Mouse (Mus musculus): ENCODE measurements at regions not wholly inside any gene's neighbourhood (a gene's known extent, or its start where the extent isn't known, plus 50 kb on each side); places are given as distances from the start of the nearest gene placed in this dataset.
"Not testable (repeated sequence)": the region's sequence is repeated elsewhere in the genome, so short reads cannot be mapped to it uniquely, and the experiment has no call there.

GRCm38 (mm10) chr11:52460190-52460780 lies 64.1 kb downstream of the 9530068E07Rik start:
- peaks cover 6% of the 10 kb centered on the region; the same call in 1 of the 2 replicates for H3K4me1 ChIP-seq (ENCODE audit: control insufficient read depth, insufficient read depth, low read length)
- no peaks in the 10 kb centered on the region for H3K9me3 ChIP-seq (ENCODE audit: control insufficient read depth, low read length)
- H3K27me3 ChIP-seq (replicated peaks; ENCODE audit: control insufficient read depth, insufficient read depth, low read length), result no peaks in the 10 kb centered on the region
- H3K4me3 ChIP-seq (ENCODE audit: low read length), result no peak overlapping the region
- no peak for ATAC-seq
- no peak overlapping the region for H3K27ac ChIP-seq (ENCODE audit: low read length)
- H3K9ac ChIP-seq (ENCODE audit: low read depth, low read length), result no peak overlapping the region
- no peaks in the 10 kb centered on the region for H3K36me3 ChIP-seq (ENCODE audit: control insufficient read depth, insufficient read depth, low read length)
- H3K4me2 ChIP-seq (ENCODE audit: low read depth, low read length), result no peak overlapping the region
- WGBS, result 68% methylated on average over 7 of the region's 7 CpGs

GRCm38 (mm10) chr11:52471128-52471527 lies 74.9 kb downstream of the 9530068E07Rik start:
- 70% methylated on average over 6 of the region's 6 CpGs for WGBS
- not testable (repeated sequence) for H3K36me3 ChIP-seq (ENCODE audit: control insufficient read depth, insufficient read depth, low read length); H3K4me1 ChIP-seq (ENCODE audit: control insufficient read depth, insufficient read depth, low read length); H3K4me2 ChIP-seq (ENCODE audit: low read depth, low read length); H3K27ac ChIP-seq (ENCODE audit: low read length); H3K4me3 ChIP-seq (ENCODE audit: low read length); H3K9me3 ChIP-seq (ENCODE audit: control insufficient read depth, low read length); ATAC-seq; H3K9ac ChIP-seq (ENCODE audit: low read depth, low read length); H3K27me3 ChIP-seq (replicated peaks; ENCODE audit: control insufficient read depth, insufficient read depth, low read length)

- ATAC-seq; H3K27ac ChIP-seq (ENCODE audit: low read length); H3K27me3 ChIP-seq (replicated peaks; ENCODE audit: control insufficient read depth, insufficient read depth, low read length); H3K4me2 ChIP-seq (ENCODE audit: low read depth, low read length); H3K9me3 ChIP-seq (ENCODE audit: control insufficient read depth, low read length); H3K4me1 ChIP-seq (ENCODE audit: control insufficient read depth, insufficient read depth, low read length); H3K9ac ChIP-seq (ENCODE audit: low read depth, low read length); H3K36me3 ChIP-seq (ENCODE audit: control insufficient read depth, insufficient read depth, low read length); H3K4me3 ChIP-seq (ENCODE audit: low read length): not testable (repeated sequence)
- WGBS, result 62% methylated on average over 10 of the region's 10 CpGs
Observed at GRCm38 (mm10) chr11:52480111-52480510, 83.9 kb downstream of the 9530068E07Rik start.

GRCm38 (mm10) chr11:52480694-52481093 lies 84.5 kb downstream of the 9530068E07Rik start:
- not testable (repeated sequence) for H3K27ac ChIP-seq (ENCODE audit: low read length); H3K4me1 ChIP-seq (ENCODE audit: control insufficient read depth, insufficient read depth, low read length); H3K9ac ChIP-seq (ENCODE audit: low read depth, low read length); H3K27me3 ChIP-seq (replicated peaks; ENCODE audit: control insufficient read depth, insufficient read depth, low read length); H3K4me3 ChIP-seq (ENCODE audit: low read length); H3K9me3 ChIP-seq (ENCODE audit: control insufficient read depth, low read length); H3K36me3 ChIP-seq (ENCODE audit: control insufficient read depth, insufficient read depth, low read length); H3K4me2 ChIP-seq (ENCODE audit: low read depth, low read length)
- 87% methylated on average over 24 of the region's 24 CpGs for WGBS
- peak; percentile 58; the same call in 1 of the 2 replicates for ATAC-seq

GRCm38 (mm10) chr11:52483534-52483933 lies 87.3 kb downstream of the 9530068E07Rik start:
- not testable (repeated sequence) for ATAC-seq; H3K9ac ChIP-seq (ENCODE audit: low read depth, low read length); H3K4me3 ChIP-seq (ENCODE audit: low read length); H3K36me3 ChIP-seq (ENCODE audit: control insufficient read depth, insufficient read depth, low read length); H3K27me3 ChIP-seq (replicated peaks; ENCODE audit: control insufficient read depth, insufficient read depth, low read length); H3K9me3 ChIP-seq (ENCODE audit: control insufficient read depth, low read length); H3K27ac ChIP-seq (ENCODE audit: low read length); H3K4me1 ChIP-seq (ENCODE audit: control insufficient read depth, insufficient read depth, low read length); H3K4me2 ChIP-seq (ENCODE audit: low read depth, low read length)
- 78% methylated on average over 4 of the region's 8 CpGs for WGBS

- ATAC-seq, result not testable (repeated sequence)
Observed at GRCm38 (mm10) chr11:52488538-52488937, 92.3 kb downstream of the 9530068E07Rik start.

GRCm38 (mm10) chr11:52493336-52493735 lies 97.1 kb downstream of the 9530068E07Rik start:
- no peaks in the 10 kb centered on the region for H3K4me1 ChIP-seq (ENCODE audit: control insufficient read depth, insufficient read depth, low read length)
- no peak overlapping the region for H3K27ac ChIP-seq (ENCODE audit: low read length)
- no peak for ATAC-seq
- H3K4me2 ChIP-seq (ENCODE audit: low read depth, low read length), result no peak overlapping the region
- H3K9ac ChIP-seq (ENCODE audit: low read depth, low read length), result no peak overlapping the region
- no peaks in the 10 kb centered on the region for H3K36me3 ChIP-seq (ENCODE audit: control insufficient read depth, insufficient read depth, low read length)
- no peaks in the 10 kb centered on the region for H3K27me3 ChIP-seq (replicated peaks; ENCODE audit: control insufficient read depth, insufficient read depth, low read length)
- no peaks in the 10 kb centered on the region for H3K9me3 ChIP-seq (ENCODE audit: control insufficient read depth, low read length)
- 88% methylated on average over 6 of the region's 6 CpGs for WGBS
- no peak overlapping the region for H3K4me3 ChIP-seq (ENCODE audit: low read length)

More at GRCm38 (mm10) chr11:52488538-52488937, 92.3 kb downstream of the 9530068E07Rik start:
- not testable (repeated sequence) for H3K4me1 ChIP-seq (ENCODE audit: control insufficient read depth, insufficient read depth, low read length); H3K9me3 ChIP-seq (ENCODE audit: control insufficient read depth, low read length); H3K36me3 ChIP-seq (ENCODE audit: control insufficient read depth, insufficient read depth, low read length); H3K4me3 ChIP-seq (ENCODE audit: low read length); H3K9ac ChIP-seq (ENCODE audit: low read depth, low read length); H3K27ac ChIP-seq (ENCODE audit: low read length); H3K27me3 ChIP-seq (replicated peaks; ENCODE audit: control insufficient read depth, insufficient read depth, low read length); H3K4me2 ChIP-seq (ENCODE audit: low read depth, low read length)
- WGBS, result 57% methylated on average over 4 of the region's 4 CpGs

GRCm38 (mm10) chr11:52496908-52497307 lies 100.7 kb downstream of the 9530068E07Rik start:
- Histone ChIP-seq H3K4me2 (ENCODE audit: low read depth, low read length) (no peak overlapping the region), H3K27ac (ENCODE audit: low read length) (no peak overlapping the region), H3K4me3 (ENCODE audit: low read length) (no peak overlapping the region), H3K9ac (ENCODE audit: low read depth, low read length) (no peak overlapping the region), H3K4me1 (ENCODE audit: control insufficient read depth, insufficient read depth, low read length) (no peaks in the 10 kb centered on the region), H3K27me3 (replicated peaks; ENCODE audit: control insufficient read depth, insufficient read depth, low read length) (no peaks in the 10 kb centered on the region), H3K9me3 (ENCODE audit: control insufficient read depth, low read length) (no peaks in the 10 kb centered on the region), H3K36me3 (ENCODE audit: control insufficient read depth, insufficient read depth, low read length) (no peaks in the 10 kb centered on the region)
- no peak for ATAC-seq
- WGBS, result 94% methylated on average over 3 of the region's 3 CpGs

GRCm38 (mm10) chr11:52502759-52503365 lies 106.6 kb downstream of the 9530068E07Rik start:
- peak; percentile 76 for ATAC-seq
- no peaks in the 10 kb centered on the region for H3K9me3 ChIP-seq (ENCODE audit: control insufficient read depth, low read length)

More at GRCm38 (mm10) chr11:52502759-52503365, 106.6 kb downstream of the 9530068E07Rik start:
- no peak overlapping the region for H3K4me3 ChIP-seq (ENCODE audit: low read length)
- no peaks in the 10 kb centered on the region for H3K27me3 ChIP-seq (replicated peaks; ENCODE audit: control insufficient read depth, insufficient read depth, low read length)
- H3K4me2 ChIP-seq (ENCODE audit: low read depth, low read length), result no peak overlapping the region
- H3K4me1 ChIP-seq (ENCODE audit: control insufficient read depth, insufficient read depth, low read length), result peaks cover 7% of the 10 kb centered on the region
- H3K27ac ChIP-seq (ENCODE audit: low read length), result peak overlapping the region; percentile 57
- no peaks in the 10 kb centered on the region for H3K36me3 ChIP-seq (ENCODE audit: control insufficient read depth, insufficient read depth, low read length)
- no peak overlapping the region for H3K9ac ChIP-seq (ENCODE audit: low read depth, low read length)
- WGBS, result 11% methylated on average over 10 of the region's 10 CpGs

All from intestine, embryonic 16.5 days (tissue).